Mouse (Mus musculus) gastrocnemius, adult 18-20 months (tissue): ENCODE data around the gene Gm49393. TPM values are rescaled to one million over a fixed set of nuclear protein-coding genes. Genes with fewer than 3 reads are reported as not detected.
"Not testable (repeated sequence)": the region's sequence is repeated elsewhere in the genome, so short reads cannot be mapped to it uniquely, and the experiment has no call there.

Experiments
- DNase-seq: peaks from one replicate; pipeline ENCODE4 v3.0.0; 2021; ENCODE audit warnings: low spot score
- long read RNA-seq, 2 experiments: library from polyadenylated mRNA; stranded (forward); transcript quantifications; one replicate each; pipeline ENCODE4 v2.0.0; 2021
- total RNA-seq, 2 experiments: library from RNA; stranded (reverse); gene quantifications; 2 replicates each; pipeline ENCODE4 v1.2.3; 2021

The Gm49393 gene
- not detected for total RNA-seq
- long read RNA-seq, experiment 1, result 0 reads
- long read RNA-seq, experiment 2, result 0 reads

GRCm38 (mm10) chr13:60935490-60935889, at the start of gene Gm49393:
Gm49393 (minus strand) TSS chr13:60935590.
- DNase-seq, result not testable (repeated sequence)

GRCm38 (mm10) chr13:60972319-60972718, 36.9 kb upstream of the Gm49393 start:
- DNase-seq, result not testable (repeated sequence)

- peak; percentile 7 for DNase-seq
These were observed 28.6 kb upstream of the Gm49393 start for GRCm38 (mm10) chr13:60963985-60964384.

GRCm38 (mm10) chr13:60961706-60962105, 26.3 kb upstream of the Gm49393 start:
- peak; percentile 34 for DNase-seq

GRCm38 (mm10) chr13:60941884-60942283, 6.5 kb upstream of the Gm49393 start, which contains the start of gene Tpbpa:
Tpbpa (minus strand) TSS chr13:60941984.
- not testable (repeated sequence) for DNase-seq

- peak; percentile 8 for DNase-seq
These were observed 1.1 kb upstream of the Gm49393 start, which contains the start of the genes Gm49391 and Ctla2a for GRCm38 (mm10) chr13:60936500-60936901. Gm49391 (minus strand) TSS chr13:60936571. Ctla2a (minus strand) TSS chr13:60936625.

- not testable (repeated sequence) for DNase-seq
These were observed 30.6 kb downstream of the Gm49393 start, which contains the start of gene Tpbpb for GRCm38 (mm10) chr13:60904780-60905179. Tpbpb (minus strand) TSS chr13:60904880.

GRCm38 (mm10) chr13:60897328-60897727, 38.1 kb downstream of the Gm49393 start, which contains the start of gene Ctla2b:
Ctla2b (minus strand) TSS chr13:60897447.
- peak; percentile 40 for DNase-seq

GRCm38 (mm10) chr13:60896794-60897193, 38.6 kb downstream of the Gm49393 start, which contains the start of gene Gm49392:
Gm49392 (minus strand) TSS chr13:60896894.
- not testable (repeated sequence) for DNase-seq

GRCm38 (mm10) chr13:60895406-60896160, 39.8 kb downstream of the Gm49393 start:
- no peak for DNase-seq

- no peak for DNase-seq
These were observed 43.1 kb downstream of the Gm49393 start for GRCm38 (mm10) chr13:60892301-60892700.

GRCm38 (mm10) chr13:60864281-60864680, 71.1 kb downstream of the Gm49393 start, which contains the start of gene 4930486L24Rik:
4930486L24Rik (minus strand) TSS chr13:60864475.
- DNase-seq, result no peak

- DNase-seq, result no peak
These were observed 86.9 kb downstream of the Gm49393 start for GRCm38 (mm10) chr13:60848241-60849120.

GRCm38 (mm10) chr13:60843153-60843552, 92.2 kb downstream of the Gm49393 start:
- no peak for DNase-seq

- peak; percentile 6 for DNase-seq
These were observed 92.7 kb downstream of the Gm49393 start for GRCm38 (mm10) chr13:60842703-60843102.

- no peak for DNase-seq
These were observed 96.0 kb downstream of the Gm49393 start for GRCm38 (mm10) chr13:60839353-60839902.

GRCm38 (mm10) chr13:60826052-60826451, 109.3 kb downstream of the Gm49393 start:
- DNase-seq, result peak; percentile 14

GRCm38 (mm10) chr13:60820486-60821175, 114.8 kb downstream of the Gm49393 start:
- DNase-seq, result no peak

GRCm38 (mm10) chr13:60819469-60819868, 115.9 kb downstream of the Gm49393 start:
- DNase-seq, result no peak

GRCm38 (mm10) chr13:60813722-60814121, 121.7 kb downstream of the Gm49393 start:
- DNase-seq, result no peak

- DNase-seq, result no peak
These were observed 122.6 kb downstream of the Gm49393 start for GRCm38 (mm10) chr13:60812768-60813167.
